Mouse (Mus musculus): ENCODE measurements around the gene Map2k5. TPM values are rescaled to one million over a fixed set of nuclear protein-coding genes. Genes with fewer than 3 reads are reported as not detected.

Map2k5 gene
- polyA plus RNA-seq, 2 experiments = 37.1 to 37.5 TPM

GRCm38 (mm10) chr9:63206769-63207276 is 170.9 kb downstream of the Map2k5 start:
- Histone ChIP-seq H3K4me1 (ENCODE audit: control insufficient read depth, insufficient read depth, low read length) (no peaks in the 10 kb centered on the region), H3K9me3 (ENCODE audit: control insufficient read depth, low read length) (no peaks in the 10 kb centered on the region), H3K27me3 (ENCODE audit: control insufficient read depth, insufficient read depth, low read length) (no peaks in the 10 kb centered on the region), H3K4me2 (replicated peaks; ENCODE audit: low read depth, low read length, severe bottlenecking) (no peak overlapping the region), H3K4me3 (replicated peaks; ENCODE audit: low read length) (no peak overlapping the region), H3K27ac (replicated peaks; ENCODE audit: low read depth, low read length) (no peak overlapping the region), H3K9ac (ENCODE audit: low read depth, low read length, severe bottlenecking) (no peak overlapping the region), H3K36me3 (ENCODE audit: control insufficient read depth, insufficient read depth, low read length) (peaks cover 3% of the 10 kb centered on the region; the same call in 1 of the 2 replicates)
- 92% methylated on average over 15 of the region's 15 CpGs for WGBS
- no peak for ATAC-seq (ENCODE audit: low FRiP score, low read depth)
- TF ChIP-seq POLR2A (IDR thresholded peaks at IDR 0.05; ENCODE audit: borderline replicate concordance, extremely low read depth, insufficient read depth, insufficient read length) = no peak
- no peak for DNase-seq (ENCODE audit: low spot score)

GRCm38 (mm10) chr9:63203461-63203860 is 174.2 kb downstream of the Map2k5 start:
- DNase-seq (ENCODE audit: low spot score) = no peak
- Histone ChIP-seq H3K36me3 (ENCODE audit: control insufficient read depth, insufficient read depth, low read length) (peaks cover 3% of the 10 kb centered on the region; the same call in 1 of the 2 replicates), H3K4me3 (replicated peaks; ENCODE audit: low read length) (no peak overlapping the region), H3K9ac (ENCODE audit: low read depth, low read length, severe bottlenecking) (no peak overlapping the region), H3K9me3 (ENCODE audit: control insufficient read depth, low read length) (no peaks in the 10 kb centered on the region), H3K27me3 (ENCODE audit: control insufficient read depth, insufficient read depth, low read length) (no peaks in the 10 kb centered on the region), H3K27ac (replicated peaks; ENCODE audit: low read depth, low read length) (no peak overlapping the region), H3K4me1 (ENCODE audit: control insufficient read depth, insufficient read depth, low read length) (no peaks in the 10 kb centered on the region), H3K4me2 (replicated peaks; ENCODE audit: low read depth, low read length, severe bottlenecking) (no peak overlapping the region)
- no peak for TF ChIP-seq POLR2A (IDR thresholded peaks at IDR 0.05; ENCODE audit: borderline replicate concordance, extremely low read depth, insufficient read depth, insufficient read length)
- 72% methylated on average over 3 of the region's 3 CpGs for WGBS
- no peak for ATAC-seq (ENCODE audit: low FRiP score, low read depth)

DNA sequence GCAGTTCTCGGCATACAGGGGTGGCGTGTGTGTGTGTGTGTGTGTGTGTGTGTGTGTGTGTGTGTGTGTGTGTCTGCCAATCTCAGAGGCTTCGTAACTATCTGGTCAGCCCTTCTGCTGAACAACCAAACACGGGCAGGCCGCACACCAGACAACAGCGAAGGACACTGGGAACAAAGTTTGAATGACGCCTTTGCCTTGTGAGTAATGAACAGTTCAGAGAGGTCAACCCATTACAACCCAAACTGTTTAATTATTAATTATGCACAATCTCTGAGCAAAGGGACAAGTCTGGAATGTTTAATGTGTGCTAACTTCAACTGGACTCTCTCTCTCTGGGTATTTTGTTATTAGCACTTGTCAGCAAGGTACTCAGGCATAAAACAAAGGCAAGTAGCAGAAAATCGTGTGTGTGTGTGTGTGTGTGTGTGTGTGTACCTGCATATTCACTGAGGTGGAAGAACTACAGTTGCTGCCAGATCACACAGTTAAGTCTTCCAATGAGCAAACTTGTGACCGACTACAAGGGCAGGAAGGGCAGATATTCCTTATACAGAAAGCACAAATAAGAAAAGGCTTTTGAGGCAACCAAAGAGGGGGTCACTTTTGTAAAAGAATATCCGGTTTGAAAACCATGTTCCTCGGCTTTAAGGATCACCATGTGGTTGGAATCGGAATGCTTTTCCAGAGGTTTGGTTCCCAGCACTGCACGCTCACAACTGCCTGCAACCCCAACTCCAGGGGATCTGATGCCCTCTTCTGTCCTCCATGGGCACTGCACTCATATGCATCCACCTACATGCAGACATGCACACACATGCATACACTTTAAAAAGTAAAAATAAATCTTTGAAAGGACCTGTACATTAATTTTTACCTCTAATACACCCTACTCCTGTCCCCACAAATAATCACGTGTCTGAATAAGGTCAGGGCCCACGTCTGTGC is 176.1 kb downstream of the Map2k5 start:
- DNase-seq (ENCODE audit: low spot score) = no peak
- Histone ChIP-seq H3K4me2 (replicated peaks; ENCODE audit: low read depth, low read length, severe bottlenecking) (no peak overlapping the region), H3K9ac (ENCODE audit: low read depth, low read length, severe bottlenecking) (no peak overlapping the region), H3K9me3 (ENCODE audit: control insufficient read depth, low read length) (no peaks in the 10 kb centered on the region), H3K4me1 (ENCODE audit: control insufficient read depth, insufficient read depth, low read length) (peaks cover 9% of the 10 kb centered on the region), H3K27ac (replicated peaks; ENCODE audit: low read depth, low read length) (no peak overlapping the region), H3K4me3 (replicated peaks; ENCODE audit: low read length) (no peak overlapping the region), H3K36me3 (ENCODE audit: control insufficient read depth, insufficient read depth, low read length) (peaks cover 3% of the 10 kb centered on the region; the same call in 1 of the 2 replicates), H3K27me3 (ENCODE audit: control insufficient read depth, insufficient read depth, low read length) (no peaks in the 10 kb centered on the region)
- no peak for ATAC-seq (ENCODE audit: low FRiP score, low read depth)
- no peak for TF ChIP-seq POLR2A (IDR thresholded peaks at IDR 0.05; ENCODE audit: borderline replicate concordance, extremely low read depth, insufficient read depth, insufficient read length)
- whole genome bisulfite sequencing = 94% methylated on average over 15 of the region's 15 CpGs

- H3K4me1 ChIP-seq (ENCODE audit: control insufficient read depth, insufficient read depth, low read length) = peaks cover 28% of the 10 kb centered on the region
- WGBS = 6% methylated on average over 8 of the region's 8 CpGs
- no peak overlapping the region for H3K9ac ChIP-seq (ENCODE audit: low read depth, low read length, severe bottlenecking)
- ATAC-seq (ENCODE audit: low FRiP score, low read depth) (no peak), DNase-seq (ENCODE audit: low spot score) (no peak)
- H3K27me3 ChIP-seq (ENCODE audit: control insufficient read depth, insufficient read depth, low read length) = no peaks in the 10 kb centered on the region
- no peak overlapping the region for H3K4me2 ChIP-seq (replicated peaks; ENCODE audit: low read depth, low read length, severe bottlenecking)
- TF ChIP-seq POLR2A (IDR thresholded peaks at IDR 0.05; ENCODE audit: borderline replicate concordance, extremely low read depth, insufficient read depth, insufficient read length) = no peak
- no peak overlapping the region for H3K4me3 ChIP-seq (replicated peaks; ENCODE audit: low read length)
- no peaks in the 10 kb centered on the region for H3K9me3 ChIP-seq (ENCODE audit: control insufficient read depth, low read length)
- H3K36me3 ChIP-seq (ENCODE audit: control insufficient read depth, insufficient read depth, low read length) = no peaks in the 10 kb centered on the region
- H3K27ac ChIP-seq (replicated peaks; ENCODE audit: low read depth, low read length) = no peak overlapping the region
Measured at GRCm38 (mm10) chr9:63197252-63197651, 180.4 kb downstream of the Map2k5 start.

GRCm38 (mm10) chr9:63196114-63196682 is 181.5 kb downstream of the Map2k5 start:
- no peak for TF ChIP-seq POLR2A (IDR thresholded peaks at IDR 0.05; ENCODE audit: borderline replicate concordance, extremely low read depth, insufficient read depth, insufficient read length)
- Histone ChIP-seq H3K36me3 (ENCODE audit: control insufficient read depth, insufficient read depth, low read length) (no peaks in the 10 kb centered on the region), H3K4me2 (replicated peaks; ENCODE audit: low read depth, low read length, severe bottlenecking) (no peak overlapping the region), H3K9me3 (ENCODE audit: control insufficient read depth, low read length) (no peaks in the 10 kb centered on the region), H3K9ac (ENCODE audit: low read depth, low read length, severe bottlenecking) (no peak overlapping the region), H3K27ac (replicated peaks; ENCODE audit: low read depth, low read length) (no peak overlapping the region), H3K27me3 (ENCODE audit: control insufficient read depth, insufficient read depth, low read length) (no peaks in the 10 kb centered on the region), H3K4me1 (ENCODE audit: control insufficient read depth, insufficient read depth, low read length) (peaks cover 28% of the 10 kb centered on the region), H3K4me3 (replicated peaks; ENCODE audit: low read length) (no peak overlapping the region)
- ATAC-seq (ENCODE audit: low FRiP score, low read depth) (no peak), DNase-seq (ENCODE audit: low spot score) (no peak)
- 36% methylated on average over 8 of the region's 8 CpGs for WGBS

All from limb, embryonic 14.5 days (tissue).